In genomic region chr8:6891456-6891855, GRCm38 (mm10) we compare ENCODE assay signal across 17 mouse cellular contexts.
DNase-seq lines count a peak whose midpoint lies in the region; TF ChIP-seq lines count a peak whose summit lies in the region.
"Had no signal": no experiment of that assay in that cellular context is flagged by ENCODE, and none has a peak within 500 bp of the region (broad histone marks: within the 10 kb centered on the region; RNA-seq: fewer than 3 reads in every experiment).

No protein-coding gene starts in this region.

- TF ChIP-seq POLR2A in kidney, adult 2 months (IDR thresholded peaks at IDR 0.05; ENCODE audit: low read depth, low read length) = no peak
- no peak for TF ChIP-seq POLR2A in embryonic fibroblast, embryonic 13.5 days (IDR thresholded peaks at IDR 0.05; ENCODE audit: low read depth, low read length)

- no peak for TF ChIP-seq CTCF in kidney, adult 2 months (conservative IDR thresholded peaks at IDR 0.05; ENCODE audit: insufficient read depth, insufficient read length, low read depth, low read length)
- TF ChIP-seq CTCF in embryonic fibroblast, embryonic 13.5 days (IDR thresholded peaks at IDR 0.05; ENCODE audit: borderline replicate concordance, insufficient read depth, low read length) = no peak

- 69% methylated on average over 1 of the region's 1 CpGs for WGBS in kidney, adult 2 months

- H3K4me1 ChIP-seq in kidney, adult 2 months (ENCODE audit: control insufficient read depth, insufficient read depth, low read length) = no peaks in the 10 kb centered on the region
- peaks cover 2% of the 10 kb centered on the region; the same call in 1 of the 2 replicates for H3K4me1 ChIP-seq in embryonic fibroblast, embryonic 13.5 days (ENCODE audit: control insufficient read depth, insufficient read depth, low read length)
- H3K4me1 ChIP-seq: heart, embryonic 10.5 days; hindbrain, embryonic 12.5 days; liver, embryonic 15.5 days; midbrain, embryonic 13.5 days had no signal

- H3K27ac ChIP-seq in kidney, adult 2 months (ENCODE audit: insufficient read depth, low read depth, low read length) = no peak overlapping the region
- 0 out of 2 replicates have a peak overlapping the region, but pooled peaks have one; percentile 37 for H3K27ac ChIP-seq in embryonic fibroblast, embryonic 13.5 days (ENCODE audit: insufficient read depth, low read length)
- H3K27ac ChIP-seq: heart, embryonic 10.5 days; hindbrain, embryonic 12.5 days; layer of hippocampus, adult 2 months; liver, embryonic 15.5 days; midbrain, embryonic 13.5 days had no signal

- H3K4me3 ChIP-seq in kidney, adult 2 months (ENCODE audit: insufficient read depth, low read depth, low read length) = no peak overlapping the region
- no peak overlapping the region for H3K4me3 ChIP-seq in embryonic fibroblast, embryonic 13.5 days (ENCODE audit: insufficient read depth, low read length)
- H3K4me3 ChIP-seq: heart, embryonic 10.5 days; hindbrain, embryonic 12.5 days; layer of hippocampus, adult 2 months; liver, embryonic 15.5 days; midbrain, embryonic 13.5 days had no signal

- no peaks in the 10 kb centered on the region for H3K36me3 ChIP-seq in kidney, adult 2 months (ENCODE audit: control insufficient read depth, insufficient read depth, low read length)
- H3K36me3 ChIP-seq: G1E; heart, embryonic 10.5 days; hindbrain, embryonic 12.5 days; liver, embryonic 15.5 days; midbrain, embryonic 13.5 days had no signal

- DNase-seq in kidney, adult 2 months = peak; percentile 27
- DNase-seq in kidney, adult 11 months = no peak
- DNase-seq in 3134 (ENCODE audit: extremely low read depth, insufficient read length, low spot score) (peak; percentile 9), 3T3-L1 (ENCODE audit: low read depth, low spot score) (peak; percentile 93)
- DNase-seq in gastrocnemius, postnatal 4 days (ENCODE audit: low spot score in 2 of 2) = no peak
- DNase-seq in thymus, postnatal 10 days (ENCODE audit: low spot score in 2 of 2) = no peak
- DNase-seq: cerebellum, adult 11 months; gastrocnemius, postnatal 25 days; lung, postnatal 14 days; thymus, postnatal 25 days had no signal

- no peaks in the 10 kb centered on the region for H3K27me3 ChIP-seq in kidney, adult 2 months (replicated peaks; ENCODE audit: control insufficient read depth, insufficient read depth, low read length)
- H3K27me3 ChIP-seq: hindbrain, embryonic 12.5 days; liver, embryonic 15.5 days; midbrain, embryonic 13.5 days had no signal

Comparison
In these comparisons a context has a peak if more than half of its experiments do, and no peak if none do; other contexts are left out.
1. DNase-seq: peak in kidney, adult 2 months (single experiment), 3134 (single experiment) and 3T3-L1 (single experiment); none in kidney, adult 11 months (single experiment), gastrocnemius, postnatal 4 days (0 of 2) and thymus, postnatal 10 days (0 of 2).